Mouse (Mus musculus): Measurements from ENCODE around the gene Tead2.

Gene Tead2

GRCm38 (mm10) chr7:45226421-45226820 lies 10.9 kb downstream of the Tead2 start:
- in situ Hi-C loops (cut with MboI, MseI) = loop anchor here in 1 of 2 experiments (25.0 kb wide), 1 partner anchor 1439 kb away; the partner anchor contains the start of genes Klk10, Klk8 and Klk9

- in situ Hi-C loops (cut with MboI, MseI) = loop anchor here in 1 of 2 experiments (25.0 kb wide), 1 partner anchor 1441 kb away; the partner anchor contains the start of genes Klk10, Klk8 and Klk9
These were observed 13.0 kb downstream of the Tead2 start for GRCm38 (mm10) chr7:45228548-45228947.

GRCm38 (mm10) chr7:45229046-45229445 lies 13.5 kb downstream of the Tead2 start:
- in situ Hi-C loops (cut with MboI, MseI) = loop anchor here in 1 of 2 experiments (25.0 kb wide), 1 partner anchor 1442 kb away; the partner anchor contains the start of genes Klk10, Klk8 and Klk9

DNA sequence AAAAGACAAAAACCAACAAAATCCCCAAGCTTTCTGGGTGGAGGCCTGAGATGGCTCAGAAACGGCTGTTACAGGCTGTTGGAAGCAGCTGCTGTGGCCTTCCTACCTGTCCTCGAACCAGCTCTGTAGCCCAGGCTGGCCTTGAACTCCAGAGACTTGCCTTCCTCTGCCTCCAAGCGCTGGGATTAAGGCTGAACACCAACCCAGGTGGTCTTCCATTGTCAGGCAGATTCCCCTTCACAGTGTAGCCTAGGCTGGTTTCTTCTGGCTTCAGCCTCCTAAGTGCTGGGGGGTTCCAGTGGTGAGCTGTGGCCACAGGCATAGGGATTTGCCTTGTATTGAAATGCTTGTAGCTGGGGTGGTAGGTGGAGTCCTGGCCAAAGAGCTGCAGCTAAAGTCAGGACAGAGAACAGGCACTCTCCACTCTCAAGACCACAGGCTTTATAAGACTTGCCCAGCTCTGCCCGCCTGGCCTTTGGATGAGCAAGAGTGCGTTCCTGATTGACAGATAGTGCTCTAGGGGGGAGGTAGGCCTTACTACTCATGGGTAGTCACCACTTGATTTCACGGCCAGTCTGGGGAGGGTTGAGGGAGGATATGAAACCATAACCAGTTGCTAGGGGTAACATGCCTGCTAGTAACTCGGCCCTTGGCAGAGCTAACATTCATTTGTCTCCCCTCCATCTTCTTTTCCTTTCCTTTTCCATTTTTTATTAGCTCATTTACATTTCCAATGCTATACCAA lies 14.1 kb downstream of the Tead2 start:
- in situ Hi-C loops (cut with MboI, MseI) = loop anchor here in 1 of 2 experiments (25.0 kb wide), 1 partner anchor 1442 kb away; the partner anchor contains the start of genes Klk10, Klk8 and Klk9

DNA sequence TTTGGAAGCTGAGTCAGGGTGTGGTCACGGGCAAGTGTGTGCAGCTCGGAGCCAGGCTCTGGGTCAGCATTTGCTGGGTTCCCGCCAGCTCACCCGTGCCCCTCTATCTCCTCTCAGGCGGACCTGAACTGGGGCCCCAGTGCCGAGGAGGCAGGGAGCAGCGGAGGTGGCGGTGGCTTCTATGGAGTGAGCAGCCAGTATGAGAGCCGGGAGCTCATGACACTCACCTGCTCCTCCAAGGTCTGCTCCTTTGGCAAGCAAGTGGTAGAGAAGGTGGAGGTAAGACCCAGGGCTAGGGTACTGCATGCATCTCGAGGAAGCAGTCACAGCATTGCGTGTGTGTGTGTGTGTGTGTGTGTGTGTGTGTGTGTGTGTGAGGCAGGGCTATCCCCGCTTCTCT lies 15.6 kb downstream of the Tead2 start:
- in situ Hi-C loops (cut with MboI, MseI) = loop anchor here in 1 of 2 experiments (25.0 kb wide), 1 partner anchor 1444 kb away; the partner anchor contains the start of genes Klk10, Klk8 and Klk9

DNA sequence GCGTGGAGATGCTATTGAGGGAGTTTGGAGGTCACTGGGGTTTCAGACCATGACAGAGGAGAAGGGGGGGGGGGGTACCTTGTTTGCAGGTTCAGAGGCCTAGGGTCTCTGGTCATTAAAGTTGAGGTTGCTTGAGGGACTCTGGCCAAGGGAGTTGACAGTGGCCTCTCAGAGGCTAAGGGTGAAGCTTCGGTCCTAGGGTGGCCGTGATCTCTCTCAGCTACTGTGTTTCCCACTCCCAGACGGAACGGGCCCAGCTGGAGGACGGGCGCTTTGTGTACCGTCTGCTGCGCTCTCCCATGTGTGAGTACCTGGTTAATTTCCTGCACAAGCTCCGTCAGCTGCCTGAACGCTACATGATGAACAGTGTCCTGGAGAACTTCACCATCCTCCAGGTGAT lies 16.4 kb downstream of the Tead2 start:
- in situ Hi-C loops (cut with MboI, MseI) = loop anchor here in 1 of 2 experiments (25.0 kb wide), 1 partner anchor 1445 kb away; the partner anchor contains the start of genes Klk10, Klk8 and Klk9

DNA sequence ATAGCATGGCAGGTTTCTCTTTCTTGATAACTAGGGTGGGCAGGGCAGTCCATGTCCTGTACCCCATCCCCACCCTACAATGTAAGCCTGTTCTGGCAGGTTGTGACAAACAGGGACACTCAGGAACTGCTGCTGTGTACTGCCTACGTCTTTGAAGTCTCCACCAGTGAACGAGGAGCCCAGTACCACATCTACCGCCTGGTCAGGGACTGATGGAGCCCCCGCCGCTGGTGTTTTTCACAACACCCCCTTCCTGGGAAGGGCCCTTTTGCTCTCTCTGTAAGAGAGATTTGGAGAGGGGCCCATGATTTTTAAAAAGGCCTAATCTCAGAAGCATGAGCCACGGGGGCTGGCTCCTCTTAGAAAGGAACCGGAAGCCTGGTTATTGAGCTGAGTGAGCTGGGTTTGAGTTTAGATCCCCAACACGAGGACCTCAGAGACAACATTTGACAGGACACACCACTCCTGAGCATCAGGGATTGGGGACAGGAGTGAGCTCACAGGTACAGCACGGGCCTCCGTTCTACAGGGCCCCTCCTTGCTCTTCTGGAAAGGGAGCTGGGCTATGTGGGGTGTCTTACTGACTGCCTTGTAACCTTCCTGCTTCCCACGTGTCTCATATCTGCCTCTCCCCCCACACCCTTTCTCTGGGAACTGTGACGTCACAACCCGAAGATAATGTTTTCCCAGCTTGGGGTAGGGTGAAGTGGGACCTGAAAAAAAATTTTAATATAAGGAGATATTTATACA lies 17.3 kb downstream of the Tead2 start:
- in situ Hi-C loops (cut with MboI, MseI) = loop anchor here in 1 of 2 experiments (25.0 kb wide), 1 partner anchor 1446 kb away; the partner anchor contains the start of genes Klk10, Klk8 and Klk9

- in situ Hi-C loops (cut with MboI, MseI) = loop anchor here in 1 of 2 experiments (25.0 kb wide), 1 partner anchor 1446 kb away; the partner anchor contains the start of genes Klk10, Klk8 and Klk9
These were observed 18.2 kb downstream of the Tead2 start for GRCm38 (mm10) chr7:45233580-45234332.

- in situ Hi-C loops (cut with MboI, MseI) = loop anchor here in 1 of 2 experiments (25.0 kb wide), 1 partner anchor 1447 kb away; the partner anchor contains the start of genes Klk10, Klk8 and Klk9
These were observed 18.8 kb downstream of the Tead2 start for GRCm38 (mm10) chr7:45234333-45234841.

DNA sequence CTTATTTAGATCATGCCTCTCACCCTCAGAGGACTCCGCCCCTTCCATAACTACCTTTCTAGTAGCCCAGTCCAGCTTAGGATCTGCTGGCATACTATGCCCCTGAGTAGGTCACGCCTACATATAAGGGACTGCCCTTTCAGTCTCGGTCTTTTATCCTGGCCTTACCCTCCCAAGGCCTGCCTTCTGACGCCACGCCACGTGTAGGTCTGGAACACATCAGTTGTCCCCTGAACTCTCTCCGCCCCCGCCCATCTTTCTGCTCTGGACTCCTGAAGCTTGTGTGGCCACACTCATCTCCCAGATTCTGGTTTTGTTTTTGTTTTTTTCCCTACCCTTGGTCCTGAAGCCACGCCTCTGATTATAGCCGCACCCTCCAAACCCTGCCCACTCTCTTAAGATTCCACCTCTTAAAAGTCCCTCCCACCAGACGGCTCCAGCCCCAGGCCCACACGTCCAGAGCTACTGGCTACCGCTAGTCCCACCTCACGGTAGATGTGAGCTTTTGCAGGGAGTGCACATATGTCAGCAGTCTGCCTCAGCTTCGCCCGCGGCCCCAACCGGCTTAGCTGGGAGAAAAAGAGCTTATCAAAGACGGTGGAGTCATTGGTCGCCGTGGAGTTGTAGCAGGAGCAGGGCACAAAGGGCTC lies 19.5 kb downstream of the Tead2 start:
- in situ Hi-C loops (cut with MboI, MseI) = loop anchor here in 1 of 2 experiments (25.0 kb wide), 1 partner anchor 1448 kb away; the partner anchor contains the start of genes Klk10, Klk8 and Klk9

DNA sequence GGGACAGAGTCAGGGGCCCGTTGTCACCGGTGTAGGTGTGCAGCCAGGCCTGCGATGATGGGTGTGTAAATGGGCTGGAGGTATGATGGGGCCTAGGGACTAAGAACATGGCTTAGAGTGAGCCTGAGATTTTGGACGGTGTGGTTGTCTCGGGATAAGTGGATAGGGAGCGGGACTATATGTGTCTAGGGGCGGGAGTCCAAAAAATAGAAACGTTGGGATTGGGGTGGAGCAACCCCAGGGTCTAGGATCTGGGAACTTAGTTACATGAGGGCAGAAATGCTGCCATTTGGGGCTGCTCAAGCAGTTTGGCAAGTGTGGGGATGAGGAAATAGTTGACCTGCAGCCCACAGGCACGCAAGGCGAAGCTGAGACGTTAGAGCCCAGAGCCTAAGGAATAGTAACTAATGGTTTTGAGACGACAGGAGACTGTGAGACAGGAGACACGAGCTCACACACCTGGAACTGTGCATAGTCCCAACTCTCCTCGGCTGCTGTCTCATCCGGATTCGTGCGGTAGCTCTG lies 20.2 kb downstream of the Tead2 start:
- in situ Hi-C loops (cut with MboI, MseI) = loop anchor here in 1 of 2 experiments (25.0 kb wide), 1 partner anchor 1448 kb away; the partner anchor contains the start of genes Klk10, Klk8 and Klk9

DNA sequence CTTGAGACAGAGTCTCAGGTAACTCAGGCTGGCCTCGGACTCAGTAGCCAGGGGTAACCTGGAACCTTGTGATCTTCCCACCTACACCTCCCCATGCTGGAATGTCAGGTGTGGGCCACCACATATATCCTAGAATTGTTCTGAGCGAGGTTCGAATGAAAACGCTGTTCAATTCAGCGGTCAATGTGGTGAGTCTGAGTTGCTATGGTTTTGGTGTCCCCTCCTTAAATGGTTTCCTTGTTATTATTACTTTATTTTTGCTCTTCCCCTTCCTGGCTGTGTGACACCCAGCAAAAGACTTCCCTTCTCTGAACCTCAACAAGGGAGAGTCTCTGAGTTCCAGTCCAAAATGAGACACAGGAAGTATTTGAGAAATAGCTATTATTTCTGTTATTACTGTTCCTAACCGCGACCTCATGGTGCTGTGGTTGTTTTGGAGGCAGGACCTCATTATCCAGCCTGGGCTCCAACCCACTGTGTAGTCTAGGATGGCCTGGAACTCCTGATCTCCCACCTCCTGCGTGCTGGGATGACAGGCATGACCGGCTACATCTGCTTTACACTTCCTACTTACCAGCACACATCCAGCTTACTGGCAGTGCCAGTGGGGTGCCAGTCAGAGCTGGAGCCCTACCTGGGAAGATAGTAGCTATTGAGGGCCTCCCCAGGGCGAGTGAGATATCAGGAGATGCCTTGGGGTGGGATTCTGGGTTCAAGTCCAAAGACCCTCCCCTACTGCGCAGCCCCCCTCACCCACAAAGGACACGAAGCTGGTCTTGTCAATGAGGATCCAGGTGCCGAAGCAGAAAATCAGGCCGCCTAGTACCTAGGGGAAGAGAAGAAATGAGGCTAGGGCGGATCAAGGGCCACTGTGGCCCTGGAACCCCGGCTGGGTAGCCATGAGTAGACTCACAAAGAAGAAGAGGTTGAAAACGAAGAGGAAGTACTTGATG lies 22.5 kb downstream of the Tead2 start:
- in situ Hi-C loops (cut with MboI, MseI) = loop anchor here in 1 of 2 experiments (25.0 kb wide), 1 partner anchor 1451 kb away; the partner anchor contains the start of genes Klk10, Klk8 and Klk9

DNA sequence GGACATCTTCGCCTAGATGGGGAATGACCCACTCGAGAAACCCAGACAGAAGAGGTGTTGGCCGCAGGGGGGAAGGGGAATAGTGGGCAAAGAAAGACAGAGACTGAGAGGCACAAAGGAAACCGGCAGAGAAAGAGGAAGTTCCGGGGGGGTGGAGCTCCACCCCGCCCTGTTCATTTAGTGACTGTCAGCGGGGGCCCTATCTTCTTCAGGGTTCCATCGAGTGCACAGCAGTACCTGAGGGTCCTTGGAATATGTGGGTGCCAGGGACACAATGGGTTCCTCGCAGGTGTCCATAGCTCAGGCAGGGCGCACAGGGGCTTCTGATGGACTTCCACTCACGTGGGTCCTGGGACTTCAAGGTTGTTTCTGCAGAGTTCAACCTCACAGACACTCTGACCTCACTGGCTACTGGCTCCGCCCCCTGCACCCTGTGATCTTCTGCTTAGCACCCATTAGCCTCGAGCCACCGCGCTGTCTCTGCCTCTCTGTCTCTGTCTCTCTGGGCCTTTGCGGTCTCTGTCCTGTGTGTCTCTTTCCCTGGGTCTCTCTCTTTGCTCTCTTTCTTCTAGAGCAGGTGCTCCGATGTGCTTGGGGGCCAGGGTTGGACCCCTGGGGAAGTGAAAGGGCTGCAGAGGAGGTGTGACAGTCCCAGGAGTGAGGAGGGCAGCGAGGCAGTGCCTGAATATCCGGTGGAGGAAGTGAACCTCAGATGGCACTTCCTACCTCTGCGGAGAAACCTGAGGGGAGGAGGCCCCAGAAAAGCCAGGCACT lies 23.4 kb downstream of the Tead2 start, which contains the start of gene Cd37:
Gene Cd37, minus strand, starts transcription at position 393 of the 774 bp plus-strand sequence.
- in situ Hi-C loops (cut with MboI, MseI) = loop anchor here in 1 of 2 experiments (25.0 kb wide), 1 partner anchor 1452 kb away; the partner anchor contains the start of genes Klk10, Klk8 and Klk9

- in situ Hi-C loops (cut with MboI, MseI) = loop anchor here in 1 of 2 experiments (25.0 kb wide), 1 partner anchor 1453 kb away; the partner anchor contains the start of genes Klk10, Klk8 and Klk9
These were observed 24.6 kb downstream of the Tead2 start for GRCm38 (mm10) chr7:45240109-45240508.

DNA sequence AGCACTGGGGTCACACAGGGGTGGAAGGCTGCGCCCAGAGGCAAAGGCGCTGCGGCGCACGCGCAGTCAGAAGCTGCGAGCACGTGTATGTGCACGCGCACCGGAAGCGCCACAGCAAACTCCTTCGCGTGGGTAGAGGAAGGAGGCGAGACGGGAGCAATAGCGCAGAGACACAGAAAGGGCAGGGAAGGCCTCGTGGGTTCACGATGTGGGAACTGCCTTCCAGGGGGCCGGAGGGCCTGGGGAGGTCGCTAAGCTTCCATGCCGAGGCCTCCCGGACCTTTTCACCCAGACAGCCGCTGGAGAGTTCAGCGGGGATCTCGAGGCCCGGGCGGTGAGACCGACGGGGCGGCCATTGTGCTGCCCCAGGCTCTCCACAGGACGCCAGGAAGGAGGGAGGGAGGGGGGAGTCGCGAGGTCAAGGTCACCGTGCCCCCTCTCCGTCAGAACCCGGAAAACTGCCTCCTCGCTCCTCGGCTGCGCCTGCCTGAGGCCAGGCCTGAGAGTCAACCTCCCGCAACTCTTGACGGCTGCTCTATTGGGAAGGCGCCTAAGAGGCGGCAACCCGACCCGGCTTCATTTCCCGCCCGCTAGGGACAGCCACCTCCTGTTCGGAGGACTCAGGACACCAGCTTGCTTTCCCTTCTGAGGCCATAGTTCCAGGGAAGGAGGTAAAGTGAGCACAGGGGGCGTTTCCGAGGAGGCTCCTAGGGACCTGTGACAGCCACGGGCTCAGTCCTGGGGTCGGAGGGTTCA lies 25.3 kb downstream of the Tead2 start, which contains the start of gene Slc6a16:
Gene Slc6a16, plus strand, starts transcription at position 453 of the 756 bp plus-strand sequence.
- in situ Hi-C loops (cut with MboI, MseI) = loop anchor here in 1 of 2 experiments (25.0 kb wide), 1 partner anchor 1454 kb away; the partner anchor contains the start of genes Klk10, Klk8 and Klk9

DNA sequence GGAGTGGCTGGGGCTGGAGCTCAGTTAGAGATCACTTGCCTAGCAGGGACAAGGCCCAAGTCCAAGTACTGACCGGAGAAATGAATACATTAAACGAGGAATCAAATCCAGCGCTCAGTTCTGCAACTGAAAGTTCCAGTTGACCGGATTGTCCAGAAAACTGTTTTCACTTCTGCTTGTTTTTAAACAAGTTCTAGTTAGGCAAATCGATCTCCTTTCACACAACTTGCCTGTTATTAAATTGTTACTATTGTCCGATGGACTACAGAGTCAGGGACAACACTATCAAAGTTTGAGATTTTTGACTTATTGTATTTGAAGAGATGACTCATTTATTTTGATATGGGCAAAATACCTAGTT lies 25.8 kb downstream of the Tead2 start:
- in situ Hi-C loops (cut with MboI, MseI) = loop anchor here in 1 of 2 experiments (25.0 kb wide), 1 partner anchor 1454 kb away; the partner anchor contains the start of genes Klk10, Klk8 and Klk9
